Mouse (Mus musculus): ENCODE data around the gene Rtkn. TPM values are rescaled to one million over a fixed set of nuclear protein-coding genes. Genes with fewer than 3 reads are reported as not detected.

The Rtkn gene
- polyA plus RNA-seq, 1 experiment = 0.39 TPM

- TF ChIP-seq GATA1 (IDR thresholded peaks at IDR 0.05; ENCODE audit: low read length) (no peak), TAL1 (IDR thresholded peaks at IDR 0.05; ENCODE audit: low read length) (no peak)
- H3K4me1 ChIP-seq (ENCODE audit: control insufficient read depth) = peaks cover 83% of the 10 kb centered on the region
- peaks cover 47% of the 10 kb centered on the region for H3K36me3 ChIP-seq (ENCODE audit: control insufficient read depth)
These were observed 13.2 kb upstream of the Rtkn start for GRCm38 (mm10) chr6:83121863-83122710.

GRCm38 (mm10) chr6:83122961-83123360 is 12.3 kb upstream of the Rtkn start:
- peaks cover 39% of the 10 kb centered on the region for H3K36me3 ChIP-seq (ENCODE audit: control insufficient read depth)
- H3K4me1 ChIP-seq (ENCODE audit: control insufficient read depth) = peaks cover 74% of the 10 kb centered on the region
- H3K4me3 ChIP-seq (replicated peaks) = peak overlapping the region; percentile 86
- no peaks in the 10 kb centered on the region for H3K27me3 ChIP-seq (ENCODE audit: control insufficient read depth)
- TF ChIP-seq GATA1 (IDR thresholded peaks at IDR 0.05; ENCODE audit: low read length) (no peak), TAL1 (IDR thresholded peaks at IDR 0.05; ENCODE audit: low read length) (no peak)
- no peaks in the 10 kb centered on the region for H3K9me3 ChIP-seq (ENCODE audit: control insufficient read depth, low read length)

More at GRCm38 (mm10) chr6:83121863-83122710, 13.2 kb upstream of the Rtkn start:
- Histone ChIP-seq H3K4me3 (replicated peaks) (peak overlapping the region; percentile 86), H3K9me3 (ENCODE audit: control insufficient read depth, low read length) (no peaks in the 10 kb centered on the region), H3K27me3 (ENCODE audit: control insufficient read depth) (no peaks in the 10 kb centered on the region)

GRCm38 (mm10) chr6:83124851-83125312 is 10.4 kb upstream of the Rtkn start:
- H3K27me3 ChIP-seq (ENCODE audit: control insufficient read depth) = no peaks in the 10 kb centered on the region
- peak overlapping the region; percentile 80 for H3K4me3 ChIP-seq (replicated peaks)
- H3K9me3 ChIP-seq (ENCODE audit: control insufficient read depth, low read length) = no peaks in the 10 kb centered on the region
- H3K4me1 ChIP-seq (ENCODE audit: control insufficient read depth) = peaks cover 55% of the 10 kb centered on the region
- TF ChIP-seq TAL1 (IDR thresholded peaks at IDR 0.05; ENCODE audit: low read length) (no peak), GATA1 (IDR thresholded peaks at IDR 0.05; ENCODE audit: low read length) (no peak)
- H3K36me3 ChIP-seq (ENCODE audit: control insufficient read depth) = peaks cover 20% of the 10 kb centered on the region

GRCm38 (mm10) chr6:83125331-83125730 is 9.9 kb upstream of the Rtkn start, which contains the start of gene Ino80b:
TSS of gene Ino80b (minus strand) at chr6:83125431.
- Histone ChIP-seq H3K4me3 (replicated peaks) (peak within 1 kb of the TSS; percentile 80), H3K36me3 (ENCODE audit: control insufficient read depth) (peaks cover 16% of the 10 kb centered on the region), H3K27me3 (ENCODE audit: control insufficient read depth) (no peaks in the 10 kb centered on the region), H3K4me1 (ENCODE audit: control insufficient read depth) (peaks cover 50% of the 10 kb centered on the region), H3K9me3 (ENCODE audit: control insufficient read depth, low read length) (no peaks in the 10 kb centered on the region)
- TF ChIP-seq GATA1 (IDR thresholded peaks at IDR 0.05; ENCODE audit: low read length) (no peak), TAL1 (IDR thresholded peaks at IDR 0.05; ENCODE audit: low read length) (no peak)

- TF ChIP-seq TAL1 (IDR thresholded peaks at IDR 0.05; ENCODE audit: low read length) (no peak), GATA1 (IDR thresholded peaks at IDR 0.05; ENCODE audit: low read length) (no peak)
- H3K4me3 ChIP-seq (replicated peaks) = no peak overlapping the region
- H3K9me3 ChIP-seq (ENCODE audit: control insufficient read depth, low read length) = no peaks in the 10 kb centered on the region
- peaks cover 15% of the 10 kb centered on the region for H3K36me3 ChIP-seq (ENCODE audit: control insufficient read depth)
- peaks cover 33% of the 10 kb centered on the region for H3K4me1 ChIP-seq (ENCODE audit: control insufficient read depth)
- H3K27me3 ChIP-seq (ENCODE audit: control insufficient read depth) = peaks cover 5% of the 10 kb centered on the region
These were observed 7.8 kb upstream of the Rtkn start for GRCm38 (mm10) chr6:83127419-83127818.

- TF ChIP-seq TAL1 (IDR thresholded peaks at IDR 0.05; ENCODE audit: low read length) (no peak), GATA1 (IDR thresholded peaks at IDR 0.05; ENCODE audit: low read length) (no peak)
- Histone ChIP-seq H3K27me3 (ENCODE audit: control insufficient read depth) (peaks cover 35% of the 10 kb centered on the region), H3K36me3 (ENCODE audit: control insufficient read depth) (no peaks in the 10 kb centered on the region), H3K9me3 (ENCODE audit: control insufficient read depth, low read length) (no peaks in the 10 kb centered on the region), H3K4me3 (replicated peaks) (no peak overlapping the region), H3K4me1 (ENCODE audit: control insufficient read depth) (peaks cover 10% of the 10 kb centered on the region)
These were observed 3.7 kb upstream of the Rtkn start for GRCm38 (mm10) chr6:83131469-83132034.

- H3K4me3 ChIP-seq (replicated peaks) = no peak overlapping the region
- peaks cover 43% of the 10 kb centered on the region for H3K27me3 ChIP-seq (ENCODE audit: control insufficient read depth)
- peaks cover 18% of the 10 kb centered on the region for H3K4me1 ChIP-seq (ENCODE audit: control insufficient read depth)
- H3K9me3 ChIP-seq (ENCODE audit: control insufficient read depth, low read length) = no peaks in the 10 kb centered on the region
- TF ChIP-seq GATA1 (IDR thresholded peaks at IDR 0.05; ENCODE audit: low read length) = no peak
- no peak for TF ChIP-seq TAL1 (IDR thresholded peaks at IDR 0.05; ENCODE audit: low read length)
- no peaks in the 10 kb centered on the region for H3K36me3 ChIP-seq (ENCODE audit: control insufficient read depth)
These were observed 2.9 kb upstream of the Rtkn start for GRCm38 (mm10) chr6:83132176-83132919.

GRCm38 (mm10) chr6:83134226-83134625 is 1.0 kb upstream of the Rtkn start:
- peaks cover 58% of the 10 kb centered on the region for H3K27me3 ChIP-seq (ENCODE audit: control insufficient read depth)
- no peak overlapping the region for H3K4me3 ChIP-seq (replicated peaks)
- H3K9me3 ChIP-seq (ENCODE audit: control insufficient read depth, low read length) = no peaks in the 10 kb centered on the region
- H3K4me1 ChIP-seq (ENCODE audit: control insufficient read depth) = peaks cover 26% of the 10 kb centered on the region
- no peaks in the 10 kb centered on the region for H3K36me3 ChIP-seq (ENCODE audit: control insufficient read depth)
- TF ChIP-seq GATA1 (IDR thresholded peaks at IDR 0.05; ENCODE audit: low read length) (no peak), TAL1 (IDR thresholded peaks at IDR 0.05; ENCODE audit: low read length) (no peak)
